Mouse (Mus musculus) hindbrain, embryonic 16.5 days (tissue): ENCODE data around the gene Cir1. TPM values are rescaled to one million over a fixed set of nuclear protein-coding genes. Genes with fewer than 3 reads are reported as not detected.

Experiments used
- ATAC-seq: fragments of 200-750 bp; cut with Nextera tagmentation; 2 replicates; pipeline ENCODE4 v1.8.0; 2017; ENCODE audit warnings: moderate TSS enrichment, moderate library complexity
- H3K27ac ChIP-seq: fragments of 300-500 bp; sonication (generic); 2 replicates; pipeline ENCODE4 v1.5.1; 2014; ENCODE audit warnings: low read depth, mild to moderate bottlenecking, control low read depth, low read length, moderate library complexity
- H3K27me3 ChIP-seq: fragments of 300-500 bp; sonication (generic); replicated peaks from 2 replicates; pipeline ENCODE4 v1.6.1; 2014; ENCODE audit warnings: low read length; ENCODE audit not compliant: control insufficient read depth, insufficient read depth
- H3K36me3 ChIP-seq: fragments of 300-500 bp; sonication (generic); 2 replicates; pipeline ENCODE4 v1.6.1; 2014; ENCODE audit warnings: mild to moderate bottlenecking, low read length, moderate library complexity, mixed read lengths; ENCODE audit not compliant: control insufficient read depth, insufficient read depth
- H3K4me1 ChIP-seq: fragments of 300-500 bp; sonication (generic); 2 replicates; pipeline ENCODE4 v1.6.1; 2014; ENCODE audit warnings: low read depth, low read length; ENCODE audit not compliant: control insufficient read depth, insufficient read depth
- H3K4me2 ChIP-seq: fragments of 300-500 bp; sonication (generic); 2 replicates; pipeline ENCODE4 v1.6.1; 2014; ENCODE audit warnings: mild to moderate bottlenecking, low read length, control low read depth, moderate library complexity
- H3K4me3 ChIP-seq: fragments of 300-500 bp; sonication (generic); 2 replicates; pipeline ENCODE4 v1.5.1; 2014; ENCODE audit warnings: mild to moderate bottlenecking, low read length, control low read depth, moderate library complexity
- H3K9ac ChIP-seq: fragments of 300-500 bp; sonication (generic); 2 replicates; pipeline ENCODE4 v1.6.1; 2014; ENCODE audit warnings: low read depth, mild to moderate bottlenecking, control low read depth, low read length, moderate library complexity
- H3K9me3 ChIP-seq: fragments of 300-500 bp; sonication (generic); 2 replicates; pipeline ENCODE4 v1.6.1; 2014; ENCODE audit warnings: mild to moderate bottlenecking, low read length, moderate library complexity; ENCODE audit not compliant: control insufficient read depth
- WGBS: fragments of 180-500 bp; shearing (Covaris S2); extraction: QIAGEN DNeasy Blood & Tissue Kit; methylation state at CpG from one replicate; pipeline ENCODE4 v1.1.7; 2014; 5-methylcytosine and 5-hydroxymethylcytosine counted together
- polyA plus RNA-seq: library from polyadenylated mRNA; unstranded; fragments of >200 nt; fragmentation: Nextera tagmentation; extraction: Ambion mirVana; gene quantifications from 2 replicates; pipeline ENCODE4 v1.2.1, GENCODE M21; 2015

Gene Cir1
- polyA plus RNA-seq, 1 experiment from 2014 or later = 20.9 TPM

DNA sequence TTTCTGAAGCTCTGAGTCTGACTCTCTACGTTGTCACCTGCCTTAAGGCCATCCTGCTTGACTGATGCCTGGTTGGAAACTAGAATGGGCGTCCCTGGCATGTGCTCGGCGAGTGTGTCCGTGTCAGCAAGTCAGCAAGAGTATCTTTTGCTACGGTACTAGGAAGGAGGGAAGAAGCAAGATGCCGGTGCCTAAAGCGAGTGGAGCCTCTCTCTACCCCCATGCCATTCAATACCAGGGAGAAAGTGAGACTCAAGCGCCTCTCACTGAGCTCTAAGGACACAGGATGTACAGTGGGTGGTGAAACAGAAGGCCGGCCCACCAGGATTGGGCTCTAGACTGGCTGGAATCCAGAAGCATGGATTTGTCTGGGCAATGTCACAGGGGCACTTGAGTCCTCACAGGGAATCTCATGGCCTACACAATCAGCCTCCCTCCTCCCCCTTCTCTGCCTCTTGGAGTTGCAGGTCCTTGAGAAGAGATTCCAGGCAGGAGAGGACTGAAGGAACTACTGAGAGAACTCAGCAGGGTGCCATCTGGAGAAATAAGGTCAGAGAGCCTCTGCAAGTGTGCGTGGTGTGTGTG lies 47.8 kb downstream of the Cir1 start:
- no peak for ATAC-seq
- no peaks in the 10 kb centered on the region for H3K9me3 ChIP-seq
- peaks cover 51% of the 10 kb centered on the region for H3K27me3 ChIP-seq
- H3K4me1 ChIP-seq = peaks cover 10% of the 10 kb centered on the region
- H3K27ac ChIP-seq = no peak overlapping the region
- peak overlapping the region; percentile 63; the same call in 1 of the 2 replicates for H3K4me2 ChIP-seq
- H3K36me3 ChIP-seq = no peaks in the 10 kb centered on the region
- H3K4me3 ChIP-seq = no peak overlapping the region
- 3% methylated on average over 11 of the region's 11 CpGs for WGBS
- H3K9ac ChIP-seq = no peak overlapping the region

GRCm38 (mm10) chr2:73263794-73264610 lies 48.5 kb downstream of the Cir1 start:
- under 1% methylated on average over 38 of the region's 38 CpGs for WGBS
- peaks cover 10% of the 10 kb centered on the region for H3K4me1 ChIP-seq
- peaks cover 50% of the 10 kb centered on the region for H3K27me3 ChIP-seq
- H3K9me3 ChIP-seq = no peaks in the 10 kb centered on the region
- H3K27ac ChIP-seq = no peak overlapping the region
- ATAC-seq = no peak
- peak overlapping the region; percentile 38 for H3K4me3 ChIP-seq
- peak overlapping the region; percentile 14; the same call in 1 of the 2 replicates for H3K9ac ChIP-seq
- H3K4me2 ChIP-seq = peak overlapping the region; percentile 63
- H3K36me3 ChIP-seq = no peaks in the 10 kb centered on the region

DNA sequence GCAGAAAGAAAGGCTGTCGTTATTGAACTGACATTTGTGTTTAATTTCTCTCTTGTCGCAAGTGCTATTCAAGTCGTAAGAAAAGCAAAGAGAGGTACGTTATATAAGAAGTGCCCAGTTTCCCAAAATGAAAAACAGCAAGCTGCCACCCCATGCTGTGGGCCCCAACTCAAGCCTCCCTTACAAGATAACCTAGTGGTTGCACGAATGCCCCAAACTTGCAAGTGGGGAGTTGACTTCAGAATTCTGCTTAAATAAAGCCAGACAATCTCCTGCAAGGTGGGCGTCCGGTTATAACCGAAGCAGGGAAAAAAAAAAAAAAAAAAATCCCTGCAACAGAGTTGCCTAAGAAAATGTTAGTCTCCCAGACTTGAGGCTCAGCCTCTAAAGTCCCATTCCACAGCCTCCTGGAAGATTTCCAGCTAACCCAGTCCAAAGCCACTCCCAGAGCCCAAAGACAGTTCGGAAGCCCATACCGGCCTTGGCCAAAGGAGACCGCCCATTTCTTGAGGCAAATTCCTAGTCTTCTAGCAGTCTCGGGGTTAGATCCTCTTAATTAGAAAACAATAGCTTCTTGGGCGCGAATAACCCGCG lies 49.2 kb downstream of the Cir1 start:
- Histone ChIP-seq H3K27me3 (peaks cover 47% of the 10 kb centered on the region), H3K4me1 (peaks cover 10% of the 10 kb centered on the region), H3K9ac (no peak overlapping the region; the same call in 1 of the 2 replicates), H3K36me3 (no peaks in the 10 kb centered on the region), H3K4me3 (peak overlapping the region; percentile 38), H3K4me2 (peak overlapping the region; percentile 63), H3K27ac (no peak overlapping the region), H3K9me3 (no peaks in the 10 kb centered on the region)
- no peak for ATAC-seq
- WGBS = 6% methylated on average over 16 of the region's 16 CpGs

DNA sequence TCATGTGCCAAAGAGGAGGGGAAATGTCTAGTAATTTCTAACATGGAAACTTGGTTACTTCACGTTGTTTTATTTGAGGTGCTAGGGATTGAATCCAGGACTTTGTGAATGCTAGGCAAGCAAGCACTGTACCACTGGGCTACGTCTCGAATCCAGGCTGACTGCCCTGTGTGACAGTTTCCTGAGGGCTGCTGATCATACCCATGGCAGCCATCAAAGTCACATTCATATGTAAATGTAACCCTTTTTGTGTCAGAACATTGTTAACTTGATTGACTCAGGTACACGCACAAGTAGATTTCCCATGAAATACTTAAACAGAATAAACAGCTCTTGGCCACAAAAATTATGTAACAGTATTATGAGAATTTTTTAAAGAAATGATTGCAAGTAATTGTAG lies 63.8 kb downstream of the Cir1 start:
- 54% methylated on average over 4 of the region's 4 CpGs for WGBS

DNA sequence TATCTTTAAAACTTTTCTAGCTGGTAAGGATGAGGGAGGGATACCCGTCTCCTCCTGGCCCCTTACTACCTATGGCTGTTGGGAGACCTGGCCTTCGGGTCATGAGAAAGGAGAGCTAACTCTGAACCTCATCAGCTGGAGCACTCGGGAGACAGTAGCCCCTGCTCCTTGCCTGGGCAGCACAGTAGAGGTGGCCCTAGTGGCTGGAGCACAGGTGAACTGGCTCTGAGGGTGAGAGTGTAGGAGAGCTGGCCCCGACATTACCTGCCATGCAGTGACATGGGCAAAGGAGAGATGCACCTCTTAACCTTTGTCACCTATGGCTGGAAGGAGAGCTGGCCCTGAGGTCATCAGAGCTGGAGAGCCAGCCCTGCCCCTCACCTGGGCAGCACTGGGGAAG lies 71.2 kb downstream of the Cir1 start:
- Histone ChIP-seq H3K27ac (no peak overlapping the region), H3K4me2 (no peak overlapping the region), H3K9me3 (no peaks in the 10 kb centered on the region), H3K4me1 (no peaks in the 10 kb centered on the region), H3K36me3 (no peaks in the 10 kb centered on the region), H3K4me3 (no peak overlapping the region), H3K27me3 (no peaks in the 10 kb centered on the region), H3K9ac (no peak overlapping the region)
- no peak for ATAC-seq
- WGBS = 77% methylated on average over 4 of the region's 4 CpGs

More for the DNA sequence above, 63.8 kb downstream of the Cir1 start:
- no peak for ATAC-seq
- no peaks in the 10 kb centered on the region for H3K36me3 ChIP-seq
- no peak overlapping the region for H3K9ac ChIP-seq
- no peak overlapping the region for H3K4me3 ChIP-seq
- H3K9me3 ChIP-seq = no peaks in the 10 kb centered on the region; the same call in 1 of the 2 replicates
- H3K4me2 ChIP-seq = no peak overlapping the region
- H3K27me3 ChIP-seq = no peaks in the 10 kb centered on the region
- no peak overlapping the region for H3K27ac ChIP-seq
- H3K4me1 ChIP-seq = no peaks in the 10 kb centered on the region

Other genes with a start within 250 kb of the Cir1 start
- gene Ola1, start 93.8 kb downstream of the Cir1 start, polyA plus RNA-seq = 97.0 and 110 TPM in 2 replicates
- 0.35 and 0.96 TPM in 2 replicates for gene Sp9, start 40.8 kb downstream of the Cir1 start, polyA plus RNA-seq
- gene Scrn3, start 100 bp downstream of the Cir1 start, polyA plus RNA-seq = 8.2 and 8.4 TPM in 2 replicates
- 12.8 and 14.6 TPM in 2 replicates for gene Gpr155, start 73.9 kb upstream of the Cir1 start, polyA plus RNA-seq
- 2.4 and 3.5 TPM in 2 replicates for gene Wipf1, start 217.0 kb upstream of the Cir1 start, polyA plus RNA-seq